Mouse (Mus musculus) heart, embryonic 14.5 days (tissue): Measurements from ENCODE around the gene Cyp2f2. TPM values are rescaled to one million over a fixed set of nuclear protein-coding genes. Genes with fewer than 3 reads are reported as not detected.
A peak's percentile ranks its signal among the peaks of the same experiment; 100 is the strongest.

Experiments used
- ATAC-seq: fragments of 200-750 bp; cut with Nextera tagmentation; 2 replicates; pipeline ENCODE4 v1.8.0; 2017; ENCODE audit warnings: low read depth, moderate TSS enrichment; ENCODE audit not compliant: insufficient number of reproducible peaks, insufficient read depth, low FRiP score
- H3K27ac ChIP-seq, 2 experiments: fragments of 200-500 bp in 1 of 2; fragments of 300-500 bp in 1 of 2; sonication (generic) in 1 of 2; replicated peaks in 1 of 2; 2 replicates each; pipeline ENCODE4 v1.5.1; 2012 to 2014; ENCODE audit warnings: low read depth in 2 of 2, low read length in 2 of 2, control low read depth in 1 of 2, mild to moderate bottlenecking in 1 of 2, mixed read lengths in 1 of 2; ENCODE audit not compliant: control insufficient read depth in 1 of 2, insufficient read depth in 1 of 2
- H3K27me3 ChIP-seq: fragments of 300-500 bp; sonication (generic); 2 replicates; pipeline ENCODE4 v1.6.1; 2014; ENCODE audit warnings: mild to moderate bottlenecking, low read length, control low read depth; ENCODE audit not compliant: control insufficient read depth, insufficient read depth
- H3K36me3 ChIP-seq: fragments of 300-500 bp; sonication (generic); 2 replicates; pipeline ENCODE4 v1.6.1; 2014; ENCODE audit warnings: mild to moderate bottlenecking, control low read depth, low read length, mixed read lengths; ENCODE audit not compliant: control insufficient read depth, insufficient read depth
- H3K4me1 ChIP-seq, 2 experiments: fragments of 200-500 bp in 1 of 2; fragments of 300-500 bp in 1 of 2; sonication (generic) in 1 of 2; 2 replicates each; pipeline ENCODE4 v1.6.1; 2012 to 2014; ENCODE audit warnings: low read length in 2 of 2, control low read depth in 1 of 2, mixed read lengths in 1 of 2; ENCODE audit not compliant: control insufficient read depth in 2 of 2, insufficient read depth in 2 of 2
- H3K4me2 ChIP-seq: fragments of 300-500 bp; sonication (generic); 2 replicates; pipeline ENCODE4 v1.6.1; 2014; ENCODE audit warnings: mild to moderate bottlenecking, low read length
- H3K4me3 ChIP-seq, 2 experiments: fragments of 200-500 bp in 1 of 2; fragments of 300-500 bp in 1 of 2; sonication (generic) in 1 of 2; 2 replicates each; pipeline ENCODE4 v1.5.1; 2012 to 2014; ENCODE audit warnings: low read length in 2 of 2, mild to moderate bottlenecking in 2 of 2, control low read depth in 1 of 2, low read depth in 1 of 2, moderate library complexity in 1 of 2; ENCODE audit not compliant: control insufficient read depth in 1 of 2, insufficient read depth in 1 of 2
- H3K9ac ChIP-seq: fragments of 300-500 bp; sonication (generic); 2 replicates; pipeline ENCODE4 v1.6.1; 2014; ENCODE audit warnings: mild to moderate bottlenecking, low read length
- H3K9me3 ChIP-seq: fragments of 300-500 bp; sonication (generic); 2 replicates; pipeline ENCODE4 v1.6.1; 2016; ENCODE audit warnings: low read length, control low read depth; ENCODE audit not compliant: control insufficient read depth
- WGBS: fragments of 180-500 bp; shearing (Covaris S2); extraction: QIAGEN DNeasy Blood & Tissue Kit; methylation state at CpG from one replicate; pipeline ENCODE4 v1.1.7; 2014; 5-methylcytosine and 5-hydroxymethylcytosine counted together
- polyA plus RNA-seq: library from polyadenylated mRNA; unstranded; fragments of >200 nt; fragmentation: Nextera tagmentation; extraction: Ambion mirVana; gene quantifications from 2 replicates; pipeline ENCODE4 v1.2.1, GENCODE M21; 2014

The Cyp2f2 gene
- polyA plus RNA-seq, 1 experiment from 2014 or later, result 3.3 TPM

DNA sequence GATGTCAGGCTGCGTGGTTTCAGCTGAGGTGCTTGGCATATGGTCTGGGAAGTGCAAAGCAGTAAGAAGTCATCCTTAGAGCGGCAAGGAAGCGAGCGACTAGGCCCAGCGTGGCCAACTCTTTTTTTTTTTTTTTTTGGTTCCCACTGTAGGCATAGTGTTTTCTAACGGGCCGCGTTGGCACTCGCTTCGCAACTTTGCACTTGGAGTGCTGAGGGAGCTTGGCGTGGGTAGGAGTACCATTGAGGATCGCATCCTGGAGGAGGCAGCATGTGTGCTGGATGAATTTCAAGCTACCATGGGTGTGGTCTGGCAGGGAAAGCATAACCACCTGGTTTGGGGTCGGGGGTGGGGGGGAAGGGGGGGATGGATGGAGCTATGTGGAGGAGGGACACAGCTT lies 36.3 kb downstream of the Cyp2f2 start:
- Histone ChIP-seq H3K36me3 (peaks cover 33% of the 10 kb centered on the region), H3K9me3 (no peaks in the 10 kb centered on the region), H3K4me2 (no peak overlapping the region), H3K4me1 (peaks cover 9 to 16% of the 10 kb centered on the region in 2 experiments), H3K27me3 (no peaks in the 10 kb centered on the region), H3K9ac (no peak overlapping the region), H3K4me3 (no peak overlapping the region), H3K27ac (no peak overlapping the region)
- WGBS, result 78% methylated on average over 13 of the region's 13 CpGs
- ATAC-seq, result no peak

DNA sequence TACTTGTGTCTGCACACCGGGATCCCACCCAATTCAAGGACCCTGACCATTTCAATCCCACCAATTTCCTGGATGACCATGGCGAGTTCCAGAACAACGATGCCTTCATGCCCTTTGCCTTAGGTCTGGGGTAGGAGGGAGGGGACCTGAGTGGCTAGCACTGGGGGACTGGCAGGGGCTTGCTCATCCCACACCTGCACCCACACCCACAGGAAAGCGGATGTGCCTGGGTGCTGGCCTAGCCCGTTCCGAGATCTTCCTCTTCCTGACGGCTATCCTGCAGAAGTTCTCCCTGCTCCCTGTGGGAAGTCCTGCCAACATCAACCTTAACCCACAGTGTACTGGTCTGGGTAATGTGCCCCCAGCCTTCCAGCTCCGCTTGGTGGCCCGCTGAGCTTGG lies 38.5 kb downstream of the Cyp2f2 start:
- 94% methylated on average over 9 of the region's 9 CpGs for WGBS
- Histone ChIP-seq H3K27me3 (no peaks in the 10 kb centered on the region), H3K27ac (no peak overlapping the region), H3K4me1 (peaks cover 17 to 31% of the 10 kb centered on the region in 2 experiments), H3K4me3 (no peak overlapping the region), H3K4me2 (no peak overlapping the region), H3K9ac (no peak overlapping the region), H3K36me3 (peaks cover 53% of the 10 kb centered on the region), H3K9me3 (no peaks in the 10 kb centered on the region)
- no peak for ATAC-seq

- Histone ChIP-seq H3K4me3 (no peak overlapping the region), H3K9ac (no peak overlapping the region), H3K36me3 (peaks cover 62% of the 10 kb centered on the region), H3K27ac (no peak overlapping the region), H3K9me3 (no peaks in the 10 kb centered on the region), H3K4me2 (no peak overlapping the region), H3K27me3 (no peaks in the 10 kb centered on the region), H3K4me1 (peaks cover 16 to 38% of the 10 kb centered on the region in 2 experiments)
- over 99% methylated on average over 6 of the region's 6 CpGs for WGBS
- ATAC-seq, result no peak
Measured at GRCm38 (mm10) chr7:27159256-27159655, 39.5 kb downstream of the Cyp2f2 start.

DNA sequence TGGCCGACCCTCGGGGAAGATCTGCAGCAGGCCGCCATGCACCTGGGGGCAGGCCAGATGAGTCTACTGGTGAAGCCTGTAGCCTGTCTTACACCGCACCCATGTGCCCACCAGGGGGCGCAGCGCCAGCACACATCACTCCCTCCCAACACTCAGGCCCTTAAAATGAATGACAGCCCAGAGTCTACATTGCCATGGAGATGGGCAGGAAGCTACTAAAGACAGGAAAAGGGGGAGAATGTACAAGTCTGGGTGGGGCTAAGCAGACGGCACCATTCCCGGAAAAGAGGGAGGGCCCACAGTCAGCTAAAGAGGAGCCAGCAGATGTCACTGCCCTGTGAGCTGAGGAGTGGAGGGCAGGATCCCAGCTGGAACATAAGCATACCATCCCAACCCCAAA lies 40.2 kb downstream of the Cyp2f2 start:
- Histone ChIP-seq H3K4me1 (peaks cover 18 to 44% of the 10 kb centered on the region in 2 experiments), H3K4me3 (no peak overlapping the region), H3K9me3 (no peaks in the 10 kb centered on the region), H3K9ac (no peak overlapping the region), H3K27me3 (no peaks in the 10 kb centered on the region), H3K36me3 (peaks cover 68% of the 10 kb centered on the region), H3K27ac (no peak overlapping the region), H3K4me2 (no peak overlapping the region)
- peak; percentile 81 for ATAC-seq
- 20% methylated on average over 8 of the region's 8 CpGs for WGBS

DNA sequence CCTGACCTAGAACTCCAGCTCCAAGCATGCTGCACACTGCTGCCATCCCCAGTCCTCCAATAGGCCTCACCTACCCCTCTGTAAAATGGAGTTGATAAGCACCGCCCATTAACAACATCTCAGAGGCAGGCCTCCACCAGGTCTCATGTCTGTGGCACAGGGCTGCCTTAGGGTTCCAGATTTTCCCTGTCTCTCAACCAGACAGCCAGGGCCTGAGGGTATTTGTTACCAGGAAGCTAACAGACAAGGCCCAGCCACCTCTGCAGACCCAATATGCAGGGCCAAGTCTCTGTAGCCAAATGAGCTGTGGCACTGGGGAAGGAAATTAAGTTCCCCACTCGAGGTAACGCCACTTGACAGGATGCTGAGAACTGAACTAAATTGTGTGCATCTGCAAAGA lies 41.2 kb downstream of the Cyp2f2 start:
- WGBS, result 74% methylated on average over 3 of the region's 3 CpGs
- no peaks in the 10 kb centered on the region for H3K27me3 ChIP-seq
- H3K36me3 ChIP-seq, result peaks cover 73% of the 10 kb centered on the region
- no peak for ATAC-seq
- H3K4me1 ChIP-seq, result peaks cover 25 to 53% of the 10 kb centered on the region in 2 experiments
- H3K27ac ChIP-seq, result no peak overlapping the region
- no peak overlapping the region; the same call in 1 of the 2 replicates for H3K9ac ChIP-seq
- no peak overlapping the region for H3K4me2 ChIP-seq
- H3K9me3 ChIP-seq, result no peaks in the 10 kb centered on the region
- no peak overlapping the region for H3K4me3 ChIP-seq

- Histone ChIP-seq H3K4me3 (no peak overlapping the region), H3K27me3 (no peaks in the 10 kb centered on the region), H3K9me3 (no peaks in the 10 kb centered on the region), H3K9ac (no peak overlapping the region), H3K4me2 (no peak overlapping the region), H3K36me3 (peaks cover 69% of the 10 kb centered on the region), H3K4me1 (peaks cover 25 to 53% of the 10 kb centered on the region in 2 experiments), H3K27ac (no peak overlapping the region)
- ATAC-seq, result no peak
- 78% methylated on average over 4 of the region's 4 CpGs for WGBS
Measured at GRCm38 (mm10) chr7:27161744-27162143, 42.0 kb downstream of the Cyp2f2 start.

GRCm38 (mm10) chr7:27162780-27163449 lies 43.2 kb downstream of the Cyp2f2 start:
- Histone ChIP-seq H3K36me3 (peaks cover 60% of the 10 kb centered on the region), H3K4me1 (peaks cover 32 to 60% of the 10 kb centered on the region in 2 experiments), H3K4me3 (no peak overlapping the region), H3K9me3 (no peaks in the 10 kb centered on the region), H3K4me2 (peak overlapping the region; percentile 83), H3K27ac (no peak overlapping the region), H3K27me3 (no peaks in the 10 kb centered on the region), H3K9ac (peak overlapping the region; percentile 49)
- WGBS, result 81% methylated on average over 5 of the region's 5 CpGs
- no peak for ATAC-seq

GRCm38 (mm10) chr7:27163450-27163805 lies 43.7 kb downstream of the Cyp2f2 start:
- H3K9me3 ChIP-seq, result no peaks in the 10 kb centered on the region
- H3K4me1 ChIP-seq, result peaks cover 32 to 61% of the 10 kb centered on the region in 2 experiments
- peak overlapping the region; percentile 49 for H3K9ac ChIP-seq
- no peak overlapping the region for H3K4me3 ChIP-seq
- H3K27ac ChIP-seq, result no peak overlapping the region
- 54% methylated on average over 5 of the region's 5 CpGs for WGBS
- ATAC-seq, result no peak
- peaks cover 55% of the 10 kb centered on the region for H3K36me3 ChIP-seq
- no peaks in the 10 kb centered on the region for H3K27me3 ChIP-seq
- H3K4me2 ChIP-seq, result peak overlapping the region; percentile 83
